Mouse (Mus musculus) embryonic fibroblast, embryonic 13.5 days (primary cell): ENCODE data around the gene Gtf3c4.

ENCODE experiments used
- CTCF ChIP-seq: IDR thresholded peaks from 2 replicates; pipeline ENCODE4 v1.5.1; 2011; ENCODE audit warnings: mild to moderate bottlenecking, control low read depth, low read length, moderate library complexity, borderline replicate concordance; ENCODE audit not compliant: insufficient read depth
- POLR2A ChIP-seq: IDR thresholded peaks from 2 replicates; pipeline ENCODE4 v1.6.1; 2011; ENCODE audit warnings: low read depth, mild to moderate bottlenecking, control low read depth, low read length, moderate library complexity

DNA sequence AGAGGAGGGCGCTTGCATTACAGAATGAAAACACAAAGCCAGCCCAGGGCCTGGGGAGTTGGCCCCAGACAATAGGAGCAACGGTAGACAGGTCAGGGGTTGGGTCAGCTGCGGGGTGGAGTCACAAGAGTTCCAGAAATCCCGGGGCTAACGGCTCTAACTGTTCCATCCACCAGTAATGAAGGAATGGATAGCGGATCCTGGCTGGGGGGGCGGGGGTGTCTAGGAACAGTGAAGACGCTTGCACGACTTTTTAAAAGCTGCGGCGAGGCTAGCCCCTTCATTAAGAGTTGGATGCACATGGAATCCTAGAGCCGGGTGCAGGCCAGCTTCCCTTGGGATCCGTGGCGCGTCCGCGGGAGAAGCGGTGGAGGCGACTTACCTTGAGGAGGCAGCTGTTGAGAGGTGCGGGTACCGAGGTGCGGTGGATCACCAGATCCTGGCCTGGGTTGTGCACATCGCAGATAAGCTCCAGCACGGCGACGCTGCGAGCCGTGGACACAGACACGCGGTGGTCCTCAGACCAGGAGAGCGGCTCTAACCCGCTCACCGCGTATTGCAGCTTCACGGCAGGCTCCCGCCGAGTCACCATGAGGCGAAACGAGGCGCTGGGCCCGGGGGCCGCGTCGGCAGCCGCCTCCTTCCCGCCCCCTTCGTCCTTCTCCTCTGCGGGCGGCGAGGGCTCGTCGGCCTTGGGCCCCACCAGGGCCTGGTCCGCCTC, 499 bp downstream of the Gtf3c4 start:
- no peak for TF ChIP-seq POLR2A
- no peak for TF ChIP-seq CTCF
